ENCODE assay signal across 14 mouse cellular contexts in the genomic region with DNA sequence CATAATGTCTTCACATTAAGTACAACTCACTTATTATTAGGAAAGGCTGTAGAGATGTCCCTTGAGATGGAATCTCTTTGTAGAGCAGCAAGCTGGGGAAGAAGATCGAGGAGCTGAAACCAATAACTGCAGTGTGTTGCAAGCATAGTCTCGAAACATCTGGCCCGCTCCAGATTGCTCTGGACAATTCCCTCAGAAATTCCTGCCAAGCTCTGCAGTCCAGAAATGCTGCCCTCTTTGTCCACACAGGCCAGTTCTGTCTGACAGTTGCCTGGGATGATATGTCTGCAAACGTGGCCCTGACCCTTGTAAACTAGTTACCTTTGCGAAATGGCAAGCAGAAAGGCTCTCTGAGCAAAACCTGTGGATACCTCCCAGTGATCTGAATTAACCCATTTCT.
DNase-seq lines count a peak whose midpoint lies in the region; ATAC-seq and TF ChIP-seq lines count a peak whose summit lies in the region.
"Had no signal": no experiment of that assay in that cellular context is flagged by ENCODE, and none has a peak within 500 bp of the region (broad histone marks: within the 10 kb centered on the region; RNA-seq: fewer than 3 reads in every experiment).

No protein-coding gene starts in this region.

- intact Hi-C loops in heart, postnatal 25 days (cut with DNase I) = no loop called here

- no peak for TF ChIP-seq CTCF in midbrain, postnatal 0 days (IDR thresholded peaks at IDR 0.05)

- no peak overlapping the region for H3K4me2 ChIP-seq in midbrain, postnatal 0 days (ENCODE audit: low read depth, low read length, poor library complexity, severe bottlenecking)
- H3K4me2 ChIP-seq: liver, embryonic 11.5 days; midbrain, embryonic 12.5 days had no signal

- H3K27me3 ChIP-seq in midbrain, postnatal 0 days (ENCODE audit: insufficient read depth, low read length) = no peaks in the 10 kb centered on the region
- H3K27me3 ChIP-seq in midbrain, embryonic 10.5 days (ENCODE audit: low read depth, poor library complexity, severe bottlenecking) = no peaks in the 10 kb centered on the region
- H3K27me3 ChIP-seq: midbrain, embryonic 12.5 days had no signal

- H3K27ac ChIP-seq in midbrain, postnatal 0 days (ENCODE audit: low read depth, low read length) = no peak overlapping the region
- H3K27ac ChIP-seq in midbrain, embryonic 10.5 days (replicated peaks) = no peak overlapping the region
- H3K27ac ChIP-seq: forebrain, embryonic 10.5 days; midbrain, embryonic 12.5 days had no signal

- ATAC-seq in midbrain, postnatal 0 days (ENCODE audit: low FRiP score) = no peak
- no peak for ATAC-seq in CD4-positive, CD25-positive, alpha-beta regulatory T cell, adult 4 months

- H3K4me3 ChIP-seq in midbrain, postnatal 0 days (ENCODE audit: low read depth, low read length) = no peak overlapping the region
- H3K4me3 ChIP-seq in midbrain, embryonic 10.5 days = no peak overlapping the region
- H3K4me3 ChIP-seq: forebrain, embryonic 10.5 days; midbrain, embryonic 12.5 days had no signal

- DNase-seq in adrenal gland, postnatal 10 days = peak; percentile 48
- no peak for DNase-seq in adrenal gland, adult 8-10 months
- DNase-seq in midbrain, postnatal 0 days (ENCODE audit: low spot score) = peak; percentile 14
- DNase-seq in midbrain, embryonic 10.5 days (ENCODE audit: low spot score) = no peak
- DNase-seq in heart, postnatal 25 days (ENCODE audit: low spot score) = peak; percentile 24
- DNase-seq in skeletal muscle tissue, adult 2 months (ENCODE audit: low read depth, low spot score) = peak; percentile 50
- DNase-seq in urinary bladder, adult 18-20 months (ENCODE audit: low spot score in 2 of 2) = no peak
- DNase-seq: cerebellum, postnatal 36 days; layer of hippocampus, postnatal 36 days; thymus, postnatal 14 days had no signal

- no peak overlapping the region for H3K9ac ChIP-seq in midbrain, postnatal 0 days (replicated peaks; ENCODE audit: low read length, poor library complexity, severe bottlenecking)
- H3K9ac ChIP-seq: midbrain, embryonic 12.5 days had no signal

- H3K9me3 ChIP-seq in midbrain, postnatal 0 days (ENCODE audit: low read length) = no peaks in the 10 kb centered on the region
- no peaks in the 10 kb centered on the region for H3K9me3 ChIP-seq in midbrain, embryonic 10.5 days (replicated peaks)
- H3K9me3 ChIP-seq: forebrain, embryonic 10.5 days; midbrain, embryonic 12.5 days had no signal

- H3K4me1 ChIP-seq in midbrain, postnatal 0 days (ENCODE audit: insufficient read depth, low read length) = no peaks in the 10 kb centered on the region
- peaks cover 28% of the 10 kb centered on the region for H3K4me1 ChIP-seq in midbrain, embryonic 10.5 days

- WGBS in midbrain, postnatal 0 days = 77% methylated on average over 5 of the region's 5 CpGs
- WGBS in midbrain, embryonic 10.5 days = 88% methylated on average over 5 of the region's 5 CpGs

- H3K36me3 ChIP-seq in midbrain, postnatal 0 days (ENCODE audit: insufficient read depth, low read length) = no peaks in the 10 kb centered on the region
- no peaks in the 10 kb centered on the region for H3K36me3 ChIP-seq in midbrain, embryonic 10.5 days
- H3K36me3 ChIP-seq: forebrain, embryonic 10.5 days; midbrain, embryonic 12.5 days had no signal

Comparison
In these comparisons a context has a peak if more than half of its experiments do, and no peak if none do; other contexts are left out.
1. DNase-seq: peak in adrenal gland, postnatal 10 days (single experiment), midbrain, postnatal 0 days (single experiment), heart, postnatal 25 days (single experiment) and skeletal muscle tissue, adult 2 months (single experiment); none in adrenal gland, adult 8-10 months (single experiment), midbrain, embryonic 10.5 days (single experiment) and urinary bladder, adult 18-20 months (0 of 2).